Mouse (Mus musculus): ENCODE data around the gene Ccdc85a. TPM values are rescaled to one million over a fixed set of nuclear protein-coding genes. Genes with fewer than 3 reads are reported as not detected.

Ccdc85a gene
- polyA plus RNA-seq, 1 experiment = 23.0 TPM

DNA sequence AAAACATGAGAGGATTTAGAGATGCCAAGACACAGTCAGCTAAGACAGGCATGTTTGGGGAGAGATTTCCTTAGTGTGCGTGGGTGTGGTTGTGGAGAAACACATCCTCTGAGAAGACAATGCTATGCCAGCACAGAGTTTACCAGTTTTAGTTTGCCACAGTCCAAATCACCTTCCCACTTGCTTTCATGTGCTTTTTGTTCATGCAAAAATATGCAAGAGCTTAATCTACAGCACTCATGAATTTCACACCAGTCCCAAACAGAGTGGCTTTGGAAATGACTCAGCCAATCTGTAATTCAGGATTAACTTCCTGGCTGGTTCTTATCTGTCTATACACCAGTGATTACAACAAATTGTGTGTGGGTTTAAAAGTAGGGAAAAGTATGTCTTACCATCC, 11.7 kb downstream of the Ccdc85a start:
- Histone ChIP-seq H3K27ac (ENCODE audit: insufficient read depth, low read length) (no peak overlapping the region), H3K4me3 (replicated peaks; ENCODE audit: insufficient read depth, low read depth, low read length) (no peak overlapping the region), H3K4me1 (ENCODE audit: control insufficient read depth, insufficient read depth, low read length) (no peaks in the 10 kb centered on the region), H3K27me3 (ENCODE audit: control insufficient read depth, insufficient read depth, low read length) (no peaks in the 10 kb centered on the region)
- 90% methylated on average over 1 of the region's 1 CpGs for WGBS
- DNase-seq = no peak
- no peak for TF ChIP-seq POLR2A (IDR thresholded peaks at IDR 0.05; ENCODE audit: borderline replicate concordance, insufficient read depth, low read length)
- TF ChIP-seq CTCF (IDR thresholded peaks at IDR 0.05; ENCODE audit: borderline replicate concordance, insufficient read depth, low read depth, low read length) = no peak

DNA sequence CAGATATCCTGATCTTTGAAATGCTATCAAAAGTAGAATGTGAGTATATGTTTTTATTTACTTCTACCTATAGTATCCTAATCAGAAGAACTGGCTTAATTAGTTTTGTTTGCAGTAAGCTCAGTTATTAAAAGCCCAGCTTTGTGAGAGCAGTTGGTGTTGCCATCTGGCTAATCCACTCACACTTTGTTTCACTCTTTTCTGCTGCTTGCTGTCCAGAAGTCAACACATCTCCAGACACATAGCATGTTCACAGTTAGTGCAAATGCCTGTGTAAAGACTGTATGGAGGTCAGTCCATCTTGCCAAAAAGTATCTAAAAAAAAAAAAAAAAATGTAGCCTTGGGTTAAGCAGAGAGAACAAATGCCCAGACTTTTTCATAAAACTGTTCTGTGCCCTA, 27.7 kb downstream of the Ccdc85a start:
- Histone ChIP-seq H3K4me1 (ENCODE audit: control insufficient read depth, insufficient read depth, low read length) (no peaks in the 10 kb centered on the region), H3K4me3 (replicated peaks; ENCODE audit: insufficient read depth, low read depth, low read length) (no peak overlapping the region), H3K27ac (ENCODE audit: insufficient read depth, low read length) (no peak overlapping the region), H3K27me3 (ENCODE audit: control insufficient read depth, insufficient read depth, low read length) (no peaks in the 10 kb centered on the region)
- no peak for TF ChIP-seq CTCF (IDR thresholded peaks at IDR 0.05; ENCODE audit: borderline replicate concordance, insufficient read depth, low read depth, low read length)
- no peak for TF ChIP-seq POLR2A (IDR thresholded peaks at IDR 0.05; ENCODE audit: borderline replicate concordance, insufficient read depth, low read length)
- DNase-seq = no peak

GRCm38 (mm10) chr11:28543429-28543828, 40.7 kb downstream of the Ccdc85a start:
- 87% methylated on average over 2 of the region's 2 CpGs for WGBS
- H3K27me3 ChIP-seq (ENCODE audit: control insufficient read depth, insufficient read depth, low read length) = no peaks in the 10 kb centered on the region
- TF ChIP-seq CTCF (IDR thresholded peaks at IDR 0.05; ENCODE audit: borderline replicate concordance, insufficient read depth, low read depth, low read length) (no peak), POLR2A (IDR thresholded peaks at IDR 0.05; ENCODE audit: borderline replicate concordance, insufficient read depth, low read length) (no peak)
- H3K4me3 ChIP-seq (replicated peaks; ENCODE audit: insufficient read depth, low read depth, low read length) = no peak overlapping the region
- H3K27ac ChIP-seq (ENCODE audit: insufficient read depth, low read length) = no peak overlapping the region
- DNase-seq = no peak
- no peaks in the 10 kb centered on the region for H3K4me1 ChIP-seq (ENCODE audit: control insufficient read depth, insufficient read depth, low read length)

DNA sequence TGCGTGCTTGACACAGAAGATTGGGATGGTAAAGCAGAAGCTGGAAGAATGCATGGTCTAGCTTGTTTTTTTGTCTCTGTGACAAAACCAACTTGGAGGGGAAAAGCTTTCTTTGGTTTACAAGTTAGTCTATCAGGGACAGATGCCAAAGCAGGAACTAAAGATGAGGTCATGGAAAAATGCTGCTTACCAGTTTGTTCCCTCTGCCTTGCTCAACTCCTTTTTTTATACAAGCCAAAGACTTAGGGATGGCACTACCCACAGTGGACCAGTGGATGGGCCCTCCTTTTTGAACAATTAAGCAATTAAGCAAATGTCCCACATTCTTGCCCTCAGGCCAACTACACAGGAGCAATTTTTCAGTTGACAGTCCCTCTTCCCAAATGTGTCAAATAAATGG, 42.8 kb downstream of the Ccdc85a start:
- TF ChIP-seq CTCF (IDR thresholded peaks at IDR 0.05; ENCODE audit: borderline replicate concordance, insufficient read depth, low read depth, low read length) (no peak), POLR2A (IDR thresholded peaks at IDR 0.05; ENCODE audit: borderline replicate concordance, insufficient read depth, low read length) (no peak)
- WGBS = 94% methylated on average over 1 of the region's 1 CpGs
- no peak overlapping the region for H3K4me3 ChIP-seq (replicated peaks; ENCODE audit: insufficient read depth, low read depth, low read length)
- no peak for DNase-seq
- H3K27ac ChIP-seq (ENCODE audit: insufficient read depth, low read length) = no peak overlapping the region
- H3K4me1 ChIP-seq (ENCODE audit: control insufficient read depth, insufficient read depth, low read length) = no peaks in the 10 kb centered on the region
- no peaks in the 10 kb centered on the region for H3K27me3 ChIP-seq (ENCODE audit: control insufficient read depth, insufficient read depth, low read length)

DNA sequence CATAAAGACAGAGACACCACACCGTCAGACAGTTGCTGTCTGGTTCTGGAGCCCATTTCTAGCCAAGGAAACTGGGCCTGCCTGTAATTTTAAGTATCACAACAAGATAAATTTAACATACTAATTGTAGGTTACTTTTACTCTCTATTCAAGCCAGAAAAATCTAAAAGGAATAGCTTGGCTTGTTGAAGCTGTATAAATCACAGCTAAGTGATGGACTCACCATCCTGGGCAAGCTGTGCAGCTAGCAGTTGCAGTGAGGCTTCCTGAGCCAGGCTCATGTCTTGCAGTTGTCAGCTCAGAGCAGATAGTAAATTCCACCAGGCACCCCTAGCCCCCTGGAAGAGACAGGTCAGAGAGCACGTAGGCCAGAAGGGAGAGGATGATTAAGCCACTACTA, 50.8 kb downstream of the Ccdc85a start:
- Histone ChIP-seq H3K4me3 (replicated peaks; ENCODE audit: insufficient read depth, low read depth, low read length) (no peak overlapping the region), H3K27me3 (ENCODE audit: control insufficient read depth, insufficient read depth, low read length) (no peaks in the 10 kb centered on the region), H3K27ac (ENCODE audit: insufficient read depth, low read length) (no peak overlapping the region), H3K4me1 (ENCODE audit: control insufficient read depth, insufficient read depth, low read length) (no peaks in the 10 kb centered on the region)
- DNase-seq = no peak
- TF ChIP-seq CTCF (IDR thresholded peaks at IDR 0.05; ENCODE audit: borderline replicate concordance, insufficient read depth, low read depth, low read length) (no peak), POLR2A (IDR thresholded peaks at IDR 0.05; ENCODE audit: borderline replicate concordance, insufficient read depth, low read length) (no peak)
- WGBS = 93% methylated on average over 2 of the region's 2 CpGs

DNA sequence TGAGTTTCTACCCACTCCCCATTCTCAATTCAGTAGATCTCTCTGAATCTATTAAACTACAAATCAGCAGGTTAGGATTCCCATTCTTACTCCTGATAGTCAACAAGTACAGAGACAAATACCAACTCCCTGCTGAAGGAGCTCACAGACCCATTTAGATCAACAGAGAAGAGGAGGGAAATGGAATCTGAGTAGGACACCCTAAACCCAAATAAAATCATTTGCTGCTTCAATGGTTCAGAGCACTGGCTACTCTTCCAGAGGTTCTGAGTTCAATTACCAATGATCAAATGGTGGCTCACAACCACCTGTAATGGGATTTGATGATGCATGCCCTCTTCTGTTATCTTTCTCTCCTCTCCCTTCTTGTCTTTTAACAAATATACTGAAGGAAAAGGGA, 82.9 kb downstream of the Ccdc85a start:
- Histone ChIP-seq H3K4me3 (replicated peaks; ENCODE audit: insufficient read depth, low read depth, low read length) (no peak overlapping the region), H3K4me1 (ENCODE audit: control insufficient read depth, insufficient read depth, low read length) (no peaks in the 10 kb centered on the region), H3K27me3 (ENCODE audit: control insufficient read depth, insufficient read depth, low read length) (no peaks in the 10 kb centered on the region), H3K27ac (ENCODE audit: insufficient read depth, low read length) (no peak overlapping the region)
- no peak for TF ChIP-seq CTCF (IDR thresholded peaks at IDR 0.05; ENCODE audit: borderline replicate concordance, insufficient read depth, low read depth, low read length)
- no peak for TF ChIP-seq POLR2A (IDR thresholded peaks at IDR 0.05; ENCODE audit: borderline replicate concordance, insufficient read depth, low read length)
- DNase-seq = no peak

GRCm38 (mm10) chr11:28497034-28497433, 87.1 kb downstream of the Ccdc85a start:
- DNase-seq = peak in 1 of 2 experiments; percentile 6
- Histone ChIP-seq H3K4me1 (ENCODE audit: control insufficient read depth, insufficient read depth, low read length) (no peaks in the 10 kb centered on the region), H3K4me3 (replicated peaks; ENCODE audit: insufficient read depth, low read depth, low read length) (no peak overlapping the region), H3K27me3 (ENCODE audit: control insufficient read depth, insufficient read depth, low read length) (no peaks in the 10 kb centered on the region), H3K27ac (ENCODE audit: insufficient read depth, low read length) (no peak overlapping the region)
- TF ChIP-seq POLR2A (IDR thresholded peaks at IDR 0.05; ENCODE audit: borderline replicate concordance, insufficient read depth, low read length) = no peak
- TF ChIP-seq CTCF (IDR thresholded peaks at IDR 0.05; ENCODE audit: borderline replicate concordance, insufficient read depth, low read depth, low read length) = no peak

- H3K27ac ChIP-seq (ENCODE audit: insufficient read depth, low read length) = no peak overlapping the region
- no peak overlapping the region for H3K4me3 ChIP-seq (replicated peaks; ENCODE audit: insufficient read depth, low read depth, low read length)
- H3K4me1 ChIP-seq (ENCODE audit: control insufficient read depth, insufficient read depth, low read length) = no peaks in the 10 kb centered on the region
- no peaks in the 10 kb centered on the region for H3K27me3 ChIP-seq (ENCODE audit: control insufficient read depth, insufficient read depth, low read length)
- TF ChIP-seq POLR2A (IDR thresholded peaks at IDR 0.05; ENCODE audit: borderline replicate concordance, insufficient read depth, low read length) (no peak), CTCF (IDR thresholded peaks at IDR 0.05; ENCODE audit: borderline replicate concordance, insufficient read depth, low read depth, low read length) (no peak)
- DNase-seq = no peak
Measured at GRCm38 (mm10) chr11:28493362-28493761, 90.8 kb downstream of the Ccdc85a start.

All from cerebellum, adult 2 months (tissue).